ENCODE assay signal across 1 mouse cellular context in the genomic region with DNA sequence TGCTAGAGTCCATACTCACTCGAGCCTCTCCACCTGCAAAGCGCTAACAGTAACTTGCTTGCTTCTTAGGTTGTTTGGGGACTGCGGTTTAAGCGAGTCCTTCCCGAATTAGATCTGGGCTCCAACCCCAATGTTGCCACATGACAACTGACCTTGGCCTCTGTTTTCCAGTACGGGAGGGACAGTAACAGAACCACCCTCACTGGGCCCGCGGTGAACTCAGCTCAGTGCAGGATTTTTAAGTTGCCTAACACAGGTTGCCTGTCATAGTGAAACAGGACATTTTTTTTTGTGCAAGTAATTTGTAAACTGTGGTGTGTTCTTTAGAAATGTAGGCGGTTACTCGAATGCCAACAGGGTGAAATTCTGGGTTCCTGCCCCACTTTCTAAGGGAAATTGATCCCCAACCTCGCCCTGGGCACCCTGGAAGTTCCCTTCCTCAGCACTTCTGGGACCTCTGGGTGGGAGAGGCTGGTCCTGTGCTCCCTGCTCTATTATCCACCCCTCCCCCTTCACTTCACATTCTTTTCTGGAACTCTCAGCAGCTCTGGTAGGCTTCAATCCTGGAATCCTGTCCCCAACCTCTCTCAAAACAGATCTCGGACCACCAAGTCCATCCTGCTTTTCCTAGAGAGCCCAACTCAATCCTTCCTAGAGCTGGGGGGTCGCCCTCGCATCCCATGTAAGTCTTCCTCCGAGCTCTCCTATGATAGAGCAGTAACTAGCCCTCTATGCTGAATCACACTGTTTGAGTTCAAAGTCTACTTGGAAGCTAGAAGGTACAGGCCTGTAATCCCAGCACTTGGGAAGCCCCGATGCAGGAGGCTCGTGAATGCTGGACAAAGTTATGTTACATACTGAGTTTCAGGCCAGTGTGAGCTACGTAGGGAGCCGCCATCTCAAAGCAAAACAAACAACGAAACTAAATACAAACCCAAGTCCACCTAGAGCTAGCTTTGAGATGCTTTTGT.
A peak's percentile ranks its signal among the peaks of the same experiment; 100 is the strongest.
TF ChIP-seq lines count a peak whose summit lies in the region.

No protein-coding gene starts in this region.

TF ChIP-seq in CH12.LX, 34 proteins besides CTCF, POLR2A, EP300 and RAD21 (continued from another document):
- TF ChIP-seq TCF12 (IDR thresholded peaks at IDR 0.05; ENCODE audit: low read depth, low read length) (0 out of 2 replicates have a peak, but pooled peaks have one; percentile 23), CHD2 (IDR thresholded peaks at IDR 0.05; ENCODE audit: low read length) (peak; percentile 55; the same call in 1 of the 2 replicates), JUND (conservative IDR thresholded peaks at IDR 0.05; ENCODE audit: low read depth, low read length) (peak; percentile 73; the same call in 1 of the 2 replicates), USF2 (conservative IDR thresholded peaks at IDR 0.05; ENCODE audit: low read depth, low read length) (no peak), ZKSCAN1 (IDR thresholded peaks at IDR 0.05; ENCODE audit: borderline replicate concordance, low read depth, low read length) (no peak)
